Mouse (Mus musculus) forebrain, embryonic 16.5 days (tissue): ENCODE measurements around the gene Zkscan16. TPM values are rescaled to one million over a fixed set of nuclear protein-coding genes. Genes with fewer than 3 reads are reported as not detected.

Source experiments
- ATAC-seq: fragments of 200-750 bp; cut with Nextera tagmentation; 2 replicates; pipeline ENCODE4 v1.8.0; 2017; ENCODE audit warnings: mild to moderate bottlenecking, moderate library complexity
- H3K27ac ChIP-seq: fragments of 300-500 bp; sonication (generic); 2 replicates; pipeline ENCODE4 v1.5.1; 2014; ENCODE audit warnings: low read length, control low read depth
- H3K27me3 ChIP-seq: fragments of 300-500 bp; sonication (generic); replicated peaks from 2 replicates; pipeline ENCODE4 v1.6.1; 2014; ENCODE audit warnings: low read length; ENCODE audit not compliant: control insufficient read depth, insufficient read depth
- H3K36me3 ChIP-seq: fragments of 300-500 bp; sonication (generic); 2 replicates; pipeline ENCODE4 v1.6.1; 2014; ENCODE audit not compliant: control insufficient read depth, insufficient read depth
- H3K4me1 ChIP-seq: fragments of 300-500 bp; sonication (generic); replicated peaks from 2 replicates; pipeline ENCODE4 v1.6.1; 2014; ENCODE audit warnings: low read length; ENCODE audit not compliant: control insufficient read depth, insufficient read depth
- H3K4me2 ChIP-seq: fragments of 300-500 bp; sonication (generic); 2 replicates; pipeline ENCODE4 v1.6.1; 2014; ENCODE audit warnings: mild to moderate bottlenecking, low read length, control low read depth
- H3K4me3 ChIP-seq: fragments of 300-500 bp; sonication (generic); replicated peaks from 2 replicates; pipeline ENCODE4 v1.5.1; 2014; ENCODE audit warnings: mild to moderate bottlenecking, low read length, control low read depth
- H3K9ac ChIP-seq: fragments of 300-500 bp; sonication (generic); replicated peaks from 2 replicates; pipeline ENCODE4 v1.6.1; 2014; ENCODE audit warnings: low read depth, low read length, control low read depth
- H3K9me3 ChIP-seq: fragments of 300-500 bp; sonication (generic); 2 replicates; pipeline ENCODE4 v1.6.1; 2016; ENCODE audit warnings: low read length; ENCODE audit not compliant: control insufficient read depth
- WGBS: fragments of 180-500 bp; shearing (Covaris S2); extraction: QIAGEN DNeasy Blood & Tissue Kit; methylation state at CpG from one replicate; pipeline ENCODE4 v1.1.7; 2014; 5-methylcytosine and 5-hydroxymethylcytosine counted together
- polyA plus RNA-seq: library from polyadenylated mRNA; unstranded; fragments of >200 nt; fragmentation: Nextera tagmentation; extraction: Ambion mirVana; gene quantifications from 2 replicates; pipeline ENCODE4 v1.2.1, GENCODE M21; 2015

Gene Zkscan16
- polyA plus RNA-seq: 1.3 and 1.7 TPM in 2 replicates

DNA sequence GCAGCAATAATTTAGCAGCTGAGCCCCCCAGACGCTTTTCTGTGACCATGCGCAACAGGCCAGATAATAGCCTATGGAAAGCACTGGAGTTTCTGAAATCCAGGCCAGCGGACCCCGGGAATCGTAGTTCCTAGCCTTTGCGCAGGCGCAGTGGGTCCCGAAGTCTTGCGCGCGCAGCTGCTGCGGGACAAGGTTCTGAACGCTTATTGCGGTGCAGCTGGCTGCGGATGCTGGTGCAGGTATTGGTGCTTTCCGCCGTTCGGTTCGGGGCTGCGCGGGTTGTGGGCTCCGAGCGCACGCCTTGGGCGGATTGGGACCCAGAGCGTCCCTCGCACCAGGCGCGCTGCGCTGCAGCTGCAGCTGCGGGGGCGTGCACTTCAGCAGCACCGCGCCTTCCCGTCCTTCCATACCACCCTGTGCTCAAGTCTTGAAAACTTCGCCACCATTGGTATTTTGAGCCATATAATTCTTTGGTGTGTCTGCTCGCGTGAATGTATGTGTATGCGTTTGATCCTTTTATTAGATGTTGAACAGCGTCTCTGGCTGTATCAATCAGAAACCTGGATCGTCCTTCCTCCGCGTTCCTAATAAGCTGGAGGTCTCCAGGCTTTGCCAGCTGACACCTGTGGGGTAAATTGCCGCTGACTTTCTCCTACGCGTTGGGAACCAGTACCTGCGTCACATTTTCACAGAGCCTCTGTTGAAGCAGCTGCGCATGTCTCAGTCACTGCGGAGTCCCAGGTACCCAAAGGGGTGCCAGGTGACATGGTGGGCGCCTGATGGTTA lies at the start of gene Zkscan16:
Gene Zkscan16, plus strand, starts transcription at position 209 of the 786 bp plus-strand sequence.
- Histone ChIP-seq H3K4me2 (peak within 1 kb of the TSS; percentile 73), H3K9ac (peak within 1 kb of the TSS; percentile 76), H3K27ac (no peak within 1 kb of the TSS), H3K4me3 (peak within 1 kb of the TSS; percentile 65), H3K4me1 (peaks cover 7% of the 10 kb centered on the region; the same call in 1 of the 2 replicates), H3K9me3 (no peaks in the 10 kb centered on the region), H3K27me3 (no peaks in the 10 kb centered on the region), H3K36me3 (no peaks in the 10 kb centered on the region)
- ATAC-seq: peak; percentile 93
- under 1% methylated on average over 50 of the region's 50 CpGs for WGBS

DNA sequence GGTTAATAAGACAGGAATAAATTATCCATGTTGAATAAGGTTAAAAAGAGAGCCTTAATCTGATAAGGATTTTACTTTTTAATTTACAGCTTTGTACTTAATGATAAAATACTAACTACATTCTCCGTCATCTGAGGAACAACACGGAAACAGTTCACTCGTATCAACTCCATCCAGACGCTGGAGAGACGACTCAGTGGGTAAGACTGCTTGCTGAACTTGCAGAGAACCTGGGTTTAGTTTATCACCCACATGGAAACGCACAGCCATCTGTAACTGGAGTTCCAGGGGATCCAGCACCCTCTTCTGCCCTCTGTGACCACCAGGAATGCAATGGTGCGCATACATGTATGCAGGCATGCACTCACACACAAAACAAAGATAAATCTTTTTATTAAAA lies 49.0 kb upstream of the Zkscan16 start:
- H3K27me3 ChIP-seq: no peaks in the 10 kb centered on the region
- H3K4me1 ChIP-seq: no peaks in the 10 kb centered on the region
- WGBS: 91% methylated on average over 7 of the region's 7 CpGs
- no peak for ATAC-seq
- no peaks in the 10 kb centered on the region for H3K36me3 ChIP-seq
- H3K27ac ChIP-seq: no peak overlapping the region
- no peak overlapping the region for H3K9ac ChIP-seq
- H3K4me2 ChIP-seq: no peak overlapping the region
- no peak overlapping the region for H3K4me3 ChIP-seq
- H3K9me3 ChIP-seq: no peaks in the 10 kb centered on the region

DNA sequence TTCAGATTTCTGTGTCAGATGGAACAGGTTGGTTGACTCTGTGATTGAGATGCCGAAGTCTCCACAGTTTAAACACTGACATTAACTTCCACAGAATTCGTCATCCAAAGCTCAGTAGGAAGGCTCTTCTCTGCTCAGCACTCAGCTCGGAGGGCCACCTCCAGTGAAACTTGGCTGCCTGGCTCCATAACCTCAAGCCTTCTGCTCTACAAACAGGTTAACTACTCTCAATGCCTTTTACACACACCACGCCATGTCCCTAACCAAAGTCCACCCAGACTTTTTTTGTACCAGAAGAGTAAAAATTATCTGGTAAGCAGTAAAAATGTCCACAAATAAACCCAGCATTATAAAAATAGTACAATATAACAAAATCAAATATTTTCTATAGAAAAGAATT lies 46.0 kb upstream of the Zkscan16 start:
- Histone ChIP-seq H3K27me3 (no peaks in the 10 kb centered on the region), H3K36me3 (no peaks in the 10 kb centered on the region), H3K4me1 (no peaks in the 10 kb centered on the region), H3K4me3 (no peak overlapping the region), H3K4me2 (no peak overlapping the region), H3K9me3 (no peaks in the 10 kb centered on the region), H3K27ac (no peak overlapping the region), H3K9ac (no peak overlapping the region)
- 80% methylated on average over 4 of the region's 4 CpGs for WGBS
- ATAC-seq: no peak

DNA sequence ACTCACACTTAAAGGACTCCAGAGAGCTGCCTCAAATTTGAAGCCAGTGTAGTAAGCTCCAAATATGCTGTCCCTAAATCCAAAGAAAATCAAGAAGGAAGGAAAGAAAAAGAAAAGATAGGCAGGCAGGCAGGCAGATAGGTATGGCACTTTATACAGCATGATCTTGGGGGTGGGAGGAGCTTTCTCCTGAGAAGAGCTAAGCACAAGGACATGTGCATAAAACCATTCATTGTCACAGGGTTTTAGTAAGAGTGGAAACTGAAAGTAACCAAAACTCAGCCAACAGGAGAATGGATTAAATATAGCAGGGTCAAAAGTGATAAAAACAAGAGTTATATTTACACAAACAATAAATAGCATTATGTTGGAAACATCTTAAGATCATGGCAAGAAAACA lies 45.1 kb upstream of the Zkscan16 start:
- Histone ChIP-seq H3K9ac (no peak overlapping the region), H3K4me1 (peaks cover 2% of the 10 kb centered on the region; the same call in 1 of the 2 replicates), H3K4me3 (no peak overlapping the region), H3K9me3 (no peaks in the 10 kb centered on the region), H3K27me3 (no peaks in the 10 kb centered on the region), H3K27ac (no peak overlapping the region), H3K36me3 (no peaks in the 10 kb centered on the region), H3K4me2 (no peak overlapping the region)
- no peak for ATAC-seq

DNA sequence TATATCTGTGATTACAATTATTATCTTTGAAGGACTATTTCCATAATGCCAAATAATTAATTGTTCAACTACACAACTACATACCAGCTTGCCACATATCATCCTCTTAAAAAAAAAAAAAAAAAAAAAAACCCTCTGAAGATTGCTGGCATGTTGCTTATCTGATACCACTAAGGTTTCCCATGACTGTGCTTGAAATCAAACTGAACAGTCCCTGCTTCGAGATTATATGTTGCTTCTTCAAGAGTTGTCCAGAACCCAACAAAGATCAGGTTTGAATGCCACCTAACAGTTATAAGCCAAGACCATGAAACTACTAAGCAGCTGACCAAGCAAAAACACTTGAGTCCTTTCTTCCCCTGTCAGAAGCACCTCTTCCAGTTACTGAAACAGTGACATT lies 36.0 kb upstream of the Zkscan16 start:
- 95% methylated on average over 1 of the region's 1 CpGs for WGBS
- H3K27ac ChIP-seq: no peak overlapping the region
- H3K4me1 ChIP-seq: peaks cover 8% of the 10 kb centered on the region

DNA sequence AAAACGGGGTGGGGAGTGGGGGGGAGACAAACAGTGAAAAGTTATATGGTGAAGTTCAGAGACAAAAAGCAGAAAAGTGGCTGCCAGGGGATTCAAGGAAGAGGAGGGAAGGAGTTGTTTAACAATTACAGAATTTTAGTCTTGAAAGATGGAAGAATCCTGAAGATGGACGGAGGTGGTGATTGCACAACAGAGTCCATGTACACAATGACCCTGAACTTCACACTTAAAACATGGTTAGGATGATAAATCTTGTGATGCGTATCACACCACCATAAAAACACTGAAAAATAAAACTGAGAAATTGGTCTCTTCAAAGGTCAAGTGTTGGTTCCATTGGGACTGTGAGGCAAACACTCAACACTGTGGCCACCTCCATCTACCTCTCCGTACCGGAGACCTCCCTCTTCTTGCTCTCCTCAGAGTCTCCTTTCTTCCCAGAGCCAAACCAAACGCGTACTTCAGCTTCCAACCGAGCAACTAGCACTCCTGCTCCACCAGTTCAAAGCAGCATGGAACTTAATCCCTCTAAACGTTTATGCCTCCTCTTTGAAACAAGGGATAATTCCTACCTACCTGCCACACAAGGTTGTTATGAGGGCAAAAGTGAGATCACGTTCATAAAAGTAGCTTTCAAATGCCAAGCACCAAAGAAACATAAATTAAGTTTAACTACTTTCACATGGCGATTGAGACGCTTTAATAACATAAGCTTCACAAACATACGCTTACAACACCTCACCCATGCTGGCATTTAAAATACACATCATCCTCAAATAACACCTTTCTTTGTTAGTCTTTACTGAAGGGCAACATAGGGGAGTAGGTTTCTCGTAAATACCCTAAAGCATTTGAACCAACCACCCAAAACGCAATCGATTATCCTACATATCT lies 33.0 kb upstream of the Zkscan16 start:
- peak overlapping the region; percentile 97 for H3K9ac ChIP-seq
- H3K4me1 ChIP-seq: peaks cover 11% of the 10 kb centered on the region
- no peaks in the 10 kb centered on the region for H3K27me3 ChIP-seq
- H3K9me3 ChIP-seq: no peaks in the 10 kb centered on the region
- H3K4me3 ChIP-seq: peak overlapping the region; percentile 86
- peak overlapping the region; percentile 64 for H3K4me2 ChIP-seq
- no peak for ATAC-seq
- peak overlapping the region; percentile 97 for H3K27ac ChIP-seq
- WGBS: 33% methylated on average over 16 of the region's 16 CpGs
- H3K36me3 ChIP-seq: no peaks in the 10 kb centered on the region

More for the DNA sequence above, 36.0 kb upstream of the Zkscan16 start:
- Histone ChIP-seq H3K4me2 (no peak overlapping the region), H3K4me3 (no peak overlapping the region), H3K36me3 (no peaks in the 10 kb centered on the region), H3K9ac (no peak overlapping the region), H3K9me3 (no peaks in the 10 kb centered on the region), H3K27me3 (no peaks in the 10 kb centered on the region)
- no peak for ATAC-seq

DNA sequence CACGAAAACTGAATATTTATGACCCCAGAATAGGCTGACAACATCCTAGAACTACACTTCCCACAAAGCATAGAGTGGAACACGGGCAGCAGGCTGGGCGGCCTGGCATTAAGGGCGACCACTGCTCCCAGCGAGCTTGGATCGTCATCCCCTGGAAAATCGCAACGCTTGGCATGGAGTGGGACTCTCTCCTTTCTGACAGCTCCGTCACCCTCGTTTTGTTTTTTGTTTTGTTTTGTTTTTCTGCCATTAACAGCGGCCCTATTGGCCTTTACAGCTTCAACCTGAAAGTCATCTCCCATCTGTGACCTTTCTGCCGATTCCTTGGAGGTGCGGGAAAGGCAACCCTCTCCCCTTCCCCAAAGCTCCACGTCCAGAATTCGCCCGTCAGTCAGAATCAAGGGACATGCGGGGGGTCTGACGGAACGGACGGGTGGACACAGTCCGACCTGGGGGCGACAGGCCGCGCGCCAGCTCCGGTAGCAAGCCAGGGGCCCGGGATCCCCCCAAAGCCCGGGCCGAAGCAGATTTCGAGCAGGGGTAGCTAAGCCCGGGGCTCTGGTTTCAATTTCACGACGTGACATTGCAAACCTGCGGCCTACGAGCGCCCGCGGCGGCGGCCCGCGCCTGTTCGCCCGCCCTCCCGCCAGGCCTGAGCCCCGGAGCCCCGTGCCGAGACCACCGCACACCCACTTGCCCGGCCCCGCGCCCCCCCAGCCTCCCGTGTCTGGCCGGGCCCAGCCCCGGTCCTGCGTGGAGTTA lies 32.2 kb upstream of the Zkscan16 start:
- no peaks in the 10 kb centered on the region for H3K9me3 ChIP-seq
- peak; percentile 74 for ATAC-seq
- peaks cover 11% of the 10 kb centered on the region for H3K4me1 ChIP-seq
- peak overlapping the region; percentile 97 for H3K9ac ChIP-seq
- H3K36me3 ChIP-seq: no peaks in the 10 kb centered on the region
- under 1% methylated on average over 53 of the region's 56 CpGs for WGBS
- no peaks in the 10 kb centered on the region for H3K27me3 ChIP-seq
- H3K4me3 ChIP-seq: peak overlapping the region; percentile 86
- H3K27ac ChIP-seq: peak overlapping the region; percentile 97
- H3K4me2 ChIP-seq: peak overlapping the region; percentile 64

DNA sequence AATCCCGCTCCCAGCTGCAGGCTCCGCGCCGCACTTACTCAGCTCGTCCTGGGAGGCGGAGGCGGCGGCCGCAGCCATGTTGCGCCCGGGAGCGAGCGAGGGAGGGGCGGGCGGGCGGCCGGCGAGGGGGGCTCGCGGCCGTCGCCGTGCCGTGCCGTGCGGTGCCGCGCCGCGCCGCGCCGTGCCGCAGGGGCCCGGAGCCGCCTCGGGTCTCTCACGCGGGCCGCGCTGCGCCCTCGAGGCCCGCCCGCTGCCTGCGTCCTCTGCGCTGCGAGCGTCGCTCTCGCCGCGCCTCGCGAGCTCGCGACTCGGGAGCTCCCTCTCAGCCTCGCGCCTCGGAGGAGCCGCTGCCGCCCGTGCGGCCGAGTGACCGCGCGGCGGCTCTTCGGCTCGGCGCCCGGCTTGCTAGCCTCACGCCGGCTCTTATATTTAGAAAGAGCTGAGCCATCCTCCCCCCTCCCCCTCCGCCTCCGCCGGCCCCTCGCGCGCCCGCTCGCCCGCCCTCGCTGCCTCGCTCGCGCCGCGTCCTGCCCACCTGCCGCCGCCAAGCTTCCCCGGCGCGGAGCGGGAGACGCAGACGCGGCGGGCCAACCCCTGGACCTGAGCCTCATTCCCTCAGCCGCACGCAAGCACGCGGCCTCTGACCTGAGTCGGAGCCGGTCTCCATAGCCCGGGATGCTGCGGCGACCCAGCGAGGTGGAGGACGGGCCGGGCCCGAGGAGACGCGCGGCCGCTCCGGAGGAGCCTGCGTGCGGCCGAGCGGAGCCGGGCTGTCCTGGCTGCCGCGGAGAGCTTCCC lies 31.4 kb upstream of the Zkscan16 start:
- Histone ChIP-seq H3K27ac (peak overlapping the region; percentile 97), H3K4me2 (peak overlapping the region; percentile 64), H3K36me3 (no peaks in the 10 kb centered on the region), H3K4me3 (peak overlapping the region; percentile 86), H3K27me3 (no peaks in the 10 kb centered on the region), H3K9me3 (no peaks in the 10 kb centered on the region), H3K4me1 (peaks cover 11% of the 10 kb centered on the region), H3K9ac (peak overlapping the region; percentile 97)
- WGBS: under 1% methylated on average over 88 of the region's 126 CpGs
- ATAC-seq: peak; percentile 85
